Mouse (Mus musculus): Measurements from ENCODE around the gene Gpr108.

GRCm38 (mm10) chr17:57231321-57231771 is 16.9 kb downstream of the Gpr108 start:
- no peak for TF ChIP-seq CTCF (IDR thresholded peaks at IDR 0.05; ENCODE audit: control insufficient read depth, insufficient read depth, insufficient replicate concordance, low read depth, low read length)
- TF ChIP-seq POLR2A (IDR thresholded peaks at IDR 0.05; ENCODE audit: control insufficient read depth, low read depth, low read length) = no peak

Data from testis, adult 2 months (tissue).